Mouse (Mus musculus) left cerebral cortex, postnatal 36 days (tissue): ENCODE results near the gene Ptgds. TPM values are rescaled to one million over a fixed set of nuclear protein-coding genes. Genes with fewer than 3 reads are reported as not detected.

Experiments
- DNase-seq, 2 experiments: peaks; one replicate each; pipeline ENCODE4 v3.0.0; 2021 to 2022; ENCODE audit warnings: low spot score in 2 of 2, mixed read lengths in 1 of 2
- intact Hi-C: fragments of 180-260 bp; cut with DNase I; formaldehyde crosslinking; loops from one replicate; pipeline ENCODE4 v1.15.1; 2025
- total RNA-seq, 2 experiments: library from RNA; stranded (reverse); gene quantifications; 2 replicates each; pipeline ENCODE4 v1.2.3; 2021

The Ptgds gene
- total RNA-seq: 1,000 to 10,000 TPM; 1,442 to 2,237 TPM

DNA sequence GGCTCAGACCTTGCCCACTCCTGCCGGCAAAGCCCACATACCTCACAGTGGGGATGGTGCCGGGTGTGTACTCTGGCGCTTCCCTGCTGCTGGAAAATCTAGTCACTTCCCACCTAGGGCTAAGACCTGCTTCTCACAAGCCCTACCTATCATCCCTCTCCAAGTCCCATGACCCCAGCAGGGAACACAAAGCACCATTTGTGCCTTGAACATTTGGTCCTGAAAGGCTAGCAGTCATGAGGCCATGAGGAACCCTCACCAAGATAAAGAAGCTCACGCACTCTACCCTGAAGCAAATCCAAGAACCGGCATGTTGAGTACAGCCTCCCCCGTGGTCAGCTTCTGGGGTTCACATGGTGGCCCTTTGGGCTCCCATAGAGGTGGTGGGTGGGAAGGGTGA is at the start of gene Ptgds:
Gene Ptgds, minus strand, starts transcription at position 78 of the 400 bp plus-strand sequence.
- DNase-seq: no peak
- intact Hi-C loops: no loop called here

GRCm38 (mm10) chr2:25509912-25510311 is 40.1 kb upstream of the Ptgds start:
- DNase-seq: no peak
- intact Hi-C loops: no loop called here

GRCm38 (mm10) chr2:25506964-25507363 is 37.1 kb upstream of the Ptgds start:
- DNase-seq: no peak
- intact Hi-C loops: no loop called here

- intact Hi-C loops: no loop called here
- no peak for DNase-seq
These were observed 36.0 kb upstream of the Ptgds start for GRCm38 (mm10) chr2:25505860-25506259.

DNA sequence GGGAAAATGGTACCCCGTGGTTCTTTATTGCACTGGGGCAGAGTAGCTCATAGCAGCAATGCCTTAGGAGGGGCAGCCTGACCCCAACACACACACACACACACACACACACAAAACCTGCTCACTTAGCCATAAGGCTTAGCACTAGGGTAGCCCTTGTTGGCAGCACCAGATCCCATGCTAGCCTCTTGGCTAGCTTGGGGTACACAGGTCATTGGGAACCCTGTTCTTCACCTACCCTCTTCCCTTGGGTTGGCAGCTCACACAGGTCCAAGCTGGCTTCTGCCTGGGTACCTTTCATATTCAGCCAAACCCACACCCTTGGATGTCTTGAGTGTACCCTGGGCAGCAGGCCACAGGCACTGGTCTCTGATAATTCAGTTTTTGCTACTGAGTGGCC is 35.2 kb upstream of the Ptgds start:
- intact Hi-C loops: no loop called here
- DNase-seq: no peak

- DNase-seq: no peak
- intact Hi-C loops: no loop called here
These were observed 34.7 kb upstream of the Ptgds start for GRCm38 (mm10) chr2:25504538-25504937.

- intact Hi-C loops: no loop called here
These were observed 32.9 kb upstream of the Ptgds start for GRCm38 (mm10) chr2:25502726-25503125.

GRCm38 (mm10) chr2:25501593-25502486 is 32.0 kb upstream of the Ptgds start, which contains the start of gene C8g:
Gene C8g, minus strand, starts transcription at chr2:25501719.
- intact Hi-C loops: loop anchor here (2.0 kb wide), 1 partner anchor 41 kb away; the partner anchor contains the start of gene Paxx
- no peak for DNase-seq

More at GRCm38 (mm10) chr2:25502726-25503125, 32.9 kb upstream of the Ptgds start:
- DNase-seq: no peak

DNA sequence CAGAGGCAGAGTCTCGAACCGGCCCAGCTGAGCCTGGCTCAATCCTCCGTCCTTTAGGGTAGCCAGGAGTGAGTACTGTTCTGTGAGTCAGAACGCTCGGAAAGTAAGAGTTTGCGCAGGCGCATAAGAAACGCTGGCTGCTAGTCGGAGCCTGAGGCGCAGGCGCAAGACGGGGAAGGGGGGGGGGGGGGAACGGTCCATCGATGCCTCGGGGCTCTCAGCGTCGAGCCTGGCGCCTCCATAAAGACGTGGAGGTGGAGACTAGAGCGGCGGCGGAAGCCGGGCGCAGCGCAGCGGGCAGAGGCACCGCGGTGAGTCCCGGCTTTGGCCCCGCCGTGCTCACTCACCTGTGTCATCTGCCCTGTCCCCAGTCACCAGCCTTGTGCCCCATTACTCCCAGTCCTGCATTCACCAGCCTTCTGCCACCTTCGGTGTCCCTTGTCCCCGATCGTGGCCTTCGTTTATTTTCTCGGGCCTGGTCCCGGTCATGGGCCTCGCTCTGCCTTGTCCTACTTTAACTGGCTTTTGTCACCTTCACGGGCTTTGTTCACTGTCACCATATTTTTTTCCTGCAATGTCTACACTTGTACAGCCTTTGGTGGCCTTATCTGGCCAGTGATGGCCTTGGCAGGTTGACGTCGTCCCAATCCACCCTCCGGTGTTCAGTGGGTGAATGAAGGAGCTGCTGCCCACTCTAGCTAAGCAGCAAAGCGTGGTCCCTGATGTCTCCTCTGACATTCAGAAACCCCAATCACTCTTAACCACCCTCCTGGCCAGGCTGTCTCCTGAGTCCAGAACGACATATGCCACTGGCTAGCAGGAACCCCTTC is 30.9 kb upstream of the Ptgds start, which contains the start of gene Fbxw5:
Gene Fbxw5, plus strand, starts transcription at position 175 of the 830 bp plus-strand sequence.
- intact Hi-C loops: loop anchor here (2.0 kb wide), 1 partner anchor 40 kb away; the partner anchor contains the start of gene Paxx
- DNase-seq: peak; percentile 78 to 83

DNA sequence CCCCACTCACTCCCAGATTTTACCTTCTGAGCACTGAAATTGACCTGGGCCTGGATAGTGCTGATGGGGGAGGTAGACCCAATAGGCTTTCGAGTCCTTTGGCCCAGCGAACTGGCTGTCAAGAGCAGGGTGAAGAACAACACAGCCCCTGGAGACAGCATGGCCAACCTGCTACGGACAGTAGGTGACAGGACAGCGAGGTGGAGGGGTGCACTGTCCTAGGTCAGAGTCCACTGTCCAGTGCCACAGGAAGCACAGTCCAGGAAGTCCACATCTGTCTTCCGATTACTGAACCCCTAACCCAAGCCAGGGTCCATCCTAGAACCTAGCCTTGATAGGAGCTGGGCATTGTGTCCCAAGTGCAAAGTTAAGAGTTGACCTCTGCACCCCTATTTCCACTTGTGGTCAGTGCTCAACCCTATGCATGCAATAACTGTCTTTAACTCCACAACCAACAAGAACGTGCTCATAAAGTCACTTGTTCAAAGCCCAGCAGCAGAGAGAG is 30.3 kb upstream of the Ptgds start:
- intact Hi-C loops: loop anchor here (2.0 kb wide), 1 partner anchor 39 kb away; the partner anchor contains the start of gene Paxx
- no peak for DNase-seq

DNA sequence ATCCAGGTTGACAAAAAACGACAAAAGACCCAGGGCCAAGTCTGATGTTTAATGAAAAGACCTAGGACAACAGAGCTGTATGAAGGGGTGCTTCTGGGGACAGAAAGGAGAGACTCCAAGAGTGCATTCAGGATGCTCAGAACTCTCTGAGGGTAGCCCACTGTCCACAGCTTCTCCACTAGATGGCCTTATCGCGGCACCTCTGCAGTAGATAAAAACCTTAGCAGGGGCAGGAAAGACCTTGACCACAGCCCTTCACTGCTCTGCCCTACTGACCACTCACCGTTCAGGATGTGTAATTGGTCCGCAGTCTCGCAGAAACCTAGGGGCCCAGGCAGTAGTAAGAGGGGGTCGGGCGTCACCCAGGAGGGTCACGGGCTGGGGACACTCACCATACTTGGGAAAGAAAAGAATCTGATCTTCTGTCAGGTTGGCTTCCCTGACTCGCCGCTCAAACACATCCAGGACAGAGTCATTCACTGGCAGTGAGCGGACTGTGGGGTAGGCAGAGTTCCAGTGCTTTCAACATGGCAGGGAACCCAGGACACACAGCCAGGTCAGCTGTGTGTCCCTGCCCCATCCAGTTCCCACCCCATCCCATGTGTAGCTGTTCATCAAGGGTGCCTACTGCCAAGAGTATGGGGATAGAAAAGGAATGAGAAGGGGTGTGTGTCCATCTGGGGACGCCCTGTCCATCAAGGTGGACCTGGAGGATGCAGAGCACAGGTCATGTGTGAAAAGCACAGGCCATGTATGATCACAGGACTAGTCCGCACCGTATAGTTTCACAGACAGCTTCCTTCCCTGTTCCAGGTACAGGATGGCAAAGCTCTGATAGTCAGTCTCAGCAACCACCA is 29.0 kb upstream of the Ptgds start:
- no peak for DNase-seq
- intact Hi-C loops: loop anchor here (10.0 kb wide), 1 partner anchor 74 kb away; the partner anchor contains the start of genes Abca2 and Fut7

DNA sequence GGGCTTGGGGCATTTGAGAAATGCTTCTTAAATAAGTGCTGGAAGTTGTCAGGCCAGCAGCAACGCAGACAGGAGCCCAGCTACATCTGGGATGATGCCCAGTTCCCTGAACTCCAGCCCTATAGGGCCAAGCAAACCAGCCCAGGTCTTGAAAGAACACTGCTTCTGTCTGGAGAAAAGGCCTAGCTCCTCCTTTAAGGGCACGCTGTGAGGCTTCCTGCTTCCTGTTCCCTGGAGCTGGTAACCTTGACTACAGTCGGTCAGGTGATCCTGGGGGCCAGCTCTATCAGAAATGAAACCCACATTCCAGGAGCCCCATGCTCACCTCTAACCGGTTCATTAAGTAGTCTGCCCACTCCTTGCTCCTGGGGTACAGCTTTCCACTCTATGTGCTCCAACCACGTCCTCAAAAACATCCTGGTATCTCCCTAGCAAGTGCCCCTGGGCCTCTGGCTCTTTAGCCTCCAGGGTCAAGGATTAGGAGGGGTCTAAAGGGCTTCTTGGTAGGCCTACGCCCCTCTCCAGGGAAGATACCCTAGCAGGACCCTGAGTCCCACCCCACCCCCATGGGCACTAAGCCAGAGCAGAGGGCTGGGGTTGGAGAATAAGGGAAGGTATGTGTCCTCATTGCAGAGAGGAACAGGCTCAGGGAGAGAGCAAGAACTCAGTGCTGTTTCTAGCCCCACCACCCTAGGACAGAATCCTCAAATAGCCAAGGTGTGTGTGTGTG is 28.2 kb upstream of the Ptgds start:
- intact Hi-C loops: loop anchor here (10.0 kb wide), 1 partner anchor 73 kb away; the partner anchor contains the start of genes Abca2 and Fut7
- DNase-seq: no peak

DNA sequence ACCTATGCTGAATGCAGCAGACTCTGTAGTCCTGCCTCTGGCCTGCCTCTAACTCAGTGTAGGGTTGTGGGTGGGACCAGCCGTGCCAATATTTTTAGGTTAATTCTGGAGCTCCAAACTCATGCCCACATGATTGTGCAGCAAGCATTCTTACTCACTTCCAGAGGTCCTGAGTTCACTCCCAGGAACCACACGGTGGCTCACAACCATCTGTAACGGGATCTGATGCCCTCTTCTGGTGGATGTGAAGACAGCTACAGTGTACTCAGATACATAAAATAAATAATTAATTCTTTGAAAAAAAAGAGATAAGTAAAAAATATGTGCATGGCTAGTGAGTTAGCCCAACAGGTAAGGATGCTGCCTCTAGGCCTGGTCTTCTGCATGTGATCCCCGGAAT is 26.6 kb upstream of the Ptgds start:
- intact Hi-C loops: loop anchor here (10.0 kb wide), 1 partner anchor 72 kb away; the partner anchor contains the start of genes Abca2 and Fut7
- no peak for DNase-seq

GRCm38 (mm10) chr2:25493476-25493961 is 23.7 kb upstream of the Ptgds start, which contains the start of gene Lcn12:
Gene Lcn12, minus strand, starts transcription at chr2:25493911.
- intact Hi-C loops: loop anchor here (10.0 kb wide), 1 partner anchor 69 kb away; the partner anchor contains the start of genes Abca2 and Fut7
- DNase-seq: no peak

DNA sequence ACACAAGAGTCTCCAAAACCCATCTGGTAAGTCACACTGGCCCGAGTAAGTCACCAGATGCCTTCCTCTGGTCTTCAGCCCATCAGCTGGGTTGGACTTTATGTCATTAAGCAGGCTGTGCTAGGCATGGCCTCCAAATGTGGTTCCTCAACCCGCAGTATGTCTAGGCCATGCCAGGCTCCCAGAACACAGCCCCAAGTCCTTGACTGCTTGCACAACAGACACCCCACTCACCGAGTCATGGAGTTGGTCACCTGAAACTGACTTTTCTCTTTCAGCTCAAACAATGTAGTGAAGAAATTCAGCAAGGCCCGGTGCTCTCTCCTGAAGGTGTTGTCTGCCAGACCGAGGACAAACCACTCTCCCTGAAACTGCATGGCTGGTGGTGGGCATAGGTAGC is 23.1 kb upstream of the Ptgds start:
- intact Hi-C loops: loop anchor here (10.0 kb wide), 1 partner anchor 68 kb away; the partner anchor contains the start of genes Abca2 and Fut7
- DNase-seq: no peak

DNA sequence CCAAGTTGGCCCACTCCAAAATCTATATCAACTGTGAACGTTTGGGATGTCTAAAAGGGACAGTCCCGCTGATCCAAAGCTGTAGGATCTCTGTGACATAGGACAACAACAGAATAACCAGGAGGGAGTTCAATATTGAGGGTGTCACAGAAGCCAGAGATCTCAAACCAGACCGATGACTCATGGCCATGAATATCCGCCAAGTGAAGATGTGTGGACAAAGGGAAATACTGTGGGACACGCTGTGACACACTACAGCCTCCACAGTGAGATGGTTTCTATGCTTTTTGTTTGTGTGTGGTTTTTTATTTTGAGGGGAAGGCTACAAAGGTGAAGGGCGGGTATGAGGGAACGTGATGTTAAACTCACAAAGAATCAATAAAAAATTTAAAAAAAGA is 18.8 kb upstream of the Ptgds start:
- intact Hi-C loops: no loop called here
- DNase-seq: no peak

DNA sequence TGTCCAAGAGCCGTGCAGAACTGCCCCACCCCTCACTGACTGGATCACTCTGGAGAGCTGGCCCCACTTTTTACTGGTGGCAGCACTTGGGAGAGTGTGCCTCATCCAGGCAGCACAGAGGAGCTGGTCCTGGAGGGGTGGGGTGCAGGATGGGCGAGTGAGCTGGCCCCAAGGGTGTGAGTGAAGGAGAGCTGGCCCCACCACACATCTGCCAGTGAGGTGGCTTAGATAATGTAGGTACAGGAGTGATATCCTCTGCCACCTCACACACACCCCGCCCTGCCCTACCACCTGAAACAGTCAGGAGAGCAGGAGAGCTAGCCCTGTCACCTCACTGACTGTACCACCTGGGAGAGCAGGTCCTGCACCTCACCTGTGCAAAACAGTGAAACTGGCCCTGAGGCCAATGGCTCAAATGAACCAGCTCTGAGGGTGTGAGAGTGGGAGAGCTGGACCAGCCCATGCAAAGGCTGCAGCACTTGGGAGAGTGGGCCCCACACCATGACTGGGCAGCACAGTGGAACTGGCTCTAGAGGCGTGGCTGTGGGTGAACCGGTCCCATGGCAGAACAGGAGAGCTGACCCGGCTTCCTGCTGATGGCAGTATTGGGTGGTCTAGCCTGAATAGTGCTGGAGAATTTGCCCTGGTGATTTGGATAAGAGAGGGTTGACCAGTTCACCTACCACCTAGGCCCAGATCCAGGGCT is 18.3 kb upstream of the Ptgds start:
- no peak for DNase-seq
- intact Hi-C loops: no loop called here
